Mouse (Mus musculus) 416B (cell line): ENCODE data around the gene Stip1.
A peak's percentile ranks its signal among the peaks of the same experiment; 100 is the strongest.
"Not testable (repeated sequence)": the region's sequence is repeated elsewhere in the genome, so short reads cannot be mapped to it uniquely, and the experiment has no call there.

ENCODE experiments used
- DNase-seq: peaks from one replicate; pipeline ENCODE4 v3.0.0; 2011; ENCODE audit warnings: low read depth

Stip1 gene

DNA sequence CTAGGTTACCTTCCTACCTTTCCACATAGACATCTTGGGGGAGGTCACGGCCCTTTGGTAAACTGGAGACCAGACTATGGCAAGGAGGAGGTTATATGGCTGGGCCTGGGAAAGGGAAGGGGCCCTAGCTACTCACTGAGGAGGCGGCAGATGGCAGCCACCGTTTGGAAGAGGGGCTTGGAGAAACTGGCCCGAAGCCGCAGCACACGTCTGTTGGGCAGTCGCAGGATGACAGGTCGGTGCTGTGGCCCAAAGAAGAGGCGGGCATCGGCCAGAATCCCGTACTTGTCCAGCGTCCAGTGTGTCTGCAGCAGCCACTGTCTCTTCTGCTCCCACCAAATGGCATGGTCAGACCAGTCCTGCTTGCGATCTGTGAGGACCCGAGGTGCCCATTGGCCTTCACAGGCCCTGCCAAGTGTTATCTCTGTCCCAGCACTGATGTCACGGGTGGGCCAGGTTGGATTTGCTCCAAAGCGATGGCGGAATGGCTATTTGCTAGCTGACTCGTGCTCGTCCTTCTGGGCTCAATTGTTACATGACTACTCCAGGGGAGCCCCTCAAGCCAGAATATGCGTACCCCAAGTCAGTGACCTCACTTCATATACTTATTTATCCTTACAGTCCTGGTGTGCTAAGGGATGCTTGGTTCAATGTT is 25.2 kb downstream of the Stip1 start:
- no peak for DNase-seq

- no peak for DNase-seq
These were observed 25.8 kb downstream of the Stip1 start for GRCm38 (mm10) chr19:7013984-7014383.

- DNase-seq = no peak
These were observed 27.3 kb downstream of the Stip1 start for GRCm38 (mm10) chr19:7012426-7012825.

DNA sequence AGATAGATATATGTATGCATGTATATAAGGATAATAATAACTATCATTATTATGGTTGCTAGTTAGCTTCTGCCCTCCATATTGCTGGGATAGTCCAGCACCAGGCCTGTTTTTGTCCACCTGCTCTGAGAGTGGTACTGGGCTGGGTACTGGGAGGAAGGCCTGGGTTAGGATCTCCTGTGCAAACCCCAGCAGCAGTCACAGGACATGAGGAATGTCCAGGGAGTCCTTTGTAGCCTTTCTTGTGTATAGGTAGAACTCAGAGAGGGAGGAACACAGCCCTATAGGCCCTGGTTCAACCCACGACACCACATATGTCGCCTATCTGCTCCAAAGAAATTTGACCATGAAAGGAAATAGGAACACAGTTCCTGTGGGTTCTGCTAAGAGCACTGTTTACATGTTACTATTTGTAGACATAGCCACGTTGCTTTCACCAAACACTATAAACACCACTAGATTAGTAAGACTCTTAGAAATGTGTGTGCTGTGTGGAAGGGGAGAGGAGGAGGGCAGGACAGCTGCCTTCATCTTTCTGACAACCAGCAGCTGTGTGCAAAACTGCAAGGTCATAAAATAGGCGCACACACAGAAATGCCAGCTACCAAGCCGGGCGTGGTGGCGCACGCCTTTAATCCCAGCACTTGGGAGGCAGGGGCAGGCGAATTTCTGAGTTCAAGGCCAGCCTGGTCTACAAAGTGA is 32.7 kb downstream of the Stip1 start:
- no peak for DNase-seq

DNA sequence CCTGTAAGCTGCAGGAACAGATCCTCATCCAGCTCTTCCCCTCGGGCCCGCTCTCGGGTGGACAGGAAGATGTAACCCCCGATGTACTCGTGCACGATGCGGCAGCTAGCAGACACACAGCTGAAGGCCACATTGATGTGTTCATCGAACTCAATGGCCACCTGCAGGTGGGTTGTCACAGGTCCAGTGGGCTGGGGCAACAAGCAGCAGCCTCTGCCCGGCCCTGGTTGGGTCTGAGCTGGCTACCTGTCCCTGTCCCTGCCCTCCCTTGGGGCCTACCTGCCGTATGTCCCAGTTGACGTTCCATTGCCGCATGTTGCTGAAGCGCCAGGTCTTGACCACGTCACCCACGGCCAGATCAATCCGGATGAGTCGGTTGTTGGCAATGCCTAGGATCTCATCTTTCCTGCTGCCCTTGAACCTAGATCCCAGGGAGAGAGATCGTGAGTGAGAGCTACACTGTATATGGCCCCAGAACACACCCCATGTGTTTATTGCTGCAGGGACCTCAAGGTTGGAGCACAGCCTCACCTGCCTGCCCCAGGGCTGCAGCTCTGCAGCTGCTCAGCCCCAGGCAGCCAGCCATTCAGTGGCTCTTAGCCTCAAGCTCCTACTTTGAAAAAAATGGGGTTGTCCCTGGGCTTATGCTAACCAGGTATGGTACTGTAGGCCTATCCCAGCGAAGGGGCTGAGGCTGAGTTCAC is 40.3 kb downstream of the Stip1 start:
- no peak for DNase-seq

- DNase-seq = no peak
These were observed 42.0 kb downstream of the Stip1 start for GRCm38 (mm10) chr19:6997721-6998290.

GRCm38 (mm10) chr19:6996006-6996405 is 43.8 kb downstream of the Stip1 start, which contains the start of the genes Nudt22 and Trpt1:
Gene Nudt22 (minus strand): TSS chr19:6996117.
Gene Trpt1 (plus strand): TSS chr19:6996131.
- peak; percentile 87 for DNase-seq

- DNase-seq = no peak
These were observed 44.3 kb downstream of the Stip1 start for GRCm38 (mm10) chr19:6995255-6995991.

GRCm38 (mm10) chr19:6994489-6994888 is 45.3 kb downstream of the Stip1 start:
- DNase-seq = no peak

- no peak for DNase-seq
These were observed 45.8 kb downstream of the Stip1 start for GRCm38 (mm10) chr19:6994002-6994401.

DNA sequence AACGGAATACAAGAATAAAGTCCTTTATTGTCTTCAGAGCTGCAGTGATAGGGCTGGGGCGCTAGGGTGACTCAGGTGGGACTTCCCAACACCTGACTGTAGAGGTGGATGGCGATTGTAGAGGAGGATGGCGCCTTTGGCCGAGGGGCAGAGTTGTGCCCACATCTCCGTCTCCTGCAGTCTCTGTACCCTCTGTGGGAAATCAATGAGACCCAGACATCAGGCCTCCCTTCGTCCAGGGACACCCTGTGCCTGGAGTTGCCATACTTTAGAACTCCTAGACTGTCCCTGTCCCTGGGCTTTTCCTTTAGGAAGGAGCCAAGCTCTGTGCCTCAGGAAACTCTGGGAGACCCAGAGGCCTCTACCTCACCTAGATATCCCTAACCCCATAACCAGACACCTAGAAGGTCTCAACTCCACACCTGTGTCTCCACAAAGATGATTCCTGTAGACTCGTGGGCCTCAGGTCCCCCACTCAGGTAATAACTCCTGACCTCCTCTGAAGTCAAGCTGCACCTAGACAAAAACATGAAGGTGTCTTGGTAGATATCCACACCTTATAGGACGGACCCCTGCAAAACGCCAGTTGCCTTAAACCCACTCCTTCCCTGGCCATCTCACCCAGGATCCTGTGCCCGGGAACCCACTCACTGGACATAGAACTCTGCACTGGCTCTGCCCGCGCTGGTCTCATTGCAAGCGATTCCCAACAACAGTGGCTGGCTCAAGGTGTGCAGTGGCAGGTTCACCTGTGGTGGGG is 46.6 kb downstream of the Stip1 start:
- DNase-seq = no peak

DNA sequence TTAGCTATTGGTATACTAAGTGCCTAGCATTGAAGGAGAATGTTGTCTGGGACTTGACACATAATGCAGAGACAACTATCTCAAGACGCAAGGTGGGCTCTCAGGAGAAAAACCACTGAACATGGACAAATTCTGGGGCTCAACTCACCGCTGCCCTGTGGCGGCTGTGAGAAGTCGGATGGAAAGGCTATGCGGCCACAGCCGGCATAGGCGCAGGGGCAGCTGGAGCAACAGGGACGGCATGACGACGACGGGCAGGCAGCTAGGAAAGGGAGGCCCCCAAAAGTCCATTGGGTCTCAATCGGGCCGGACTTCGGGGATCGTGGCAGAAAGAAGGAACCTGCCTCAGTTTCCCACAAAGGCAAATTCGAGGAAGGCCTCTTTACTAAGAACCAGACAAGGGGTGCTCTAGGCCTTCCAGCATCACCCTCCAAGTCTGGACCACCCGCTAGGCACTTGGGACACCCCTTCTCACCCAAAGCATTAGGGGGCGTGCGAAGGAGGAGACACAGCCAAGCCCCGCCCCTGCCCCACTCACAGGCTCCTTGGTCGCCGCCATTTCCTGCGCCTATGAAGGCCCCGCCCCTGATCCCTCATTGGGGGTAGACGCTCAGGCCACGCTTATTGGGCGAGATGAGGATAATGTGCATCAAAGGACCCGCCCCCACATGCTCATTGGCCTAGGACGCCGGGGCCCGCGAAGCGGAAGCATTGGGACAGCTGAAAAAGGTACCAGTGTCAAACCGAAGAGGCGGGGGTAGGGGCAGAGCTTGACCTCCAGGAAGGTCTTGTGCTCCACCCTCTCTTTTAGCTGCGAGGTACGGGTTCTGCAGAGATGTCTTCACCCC is 47.5 kb downstream of the Stip1 start, which contains the start of gene Dnajc4:
Gene Dnajc4, minus strand, starts transcription at position 562 of the 848 bp plus-strand sequence.
- peak; percentile 99 for DNase-seq

DNA sequence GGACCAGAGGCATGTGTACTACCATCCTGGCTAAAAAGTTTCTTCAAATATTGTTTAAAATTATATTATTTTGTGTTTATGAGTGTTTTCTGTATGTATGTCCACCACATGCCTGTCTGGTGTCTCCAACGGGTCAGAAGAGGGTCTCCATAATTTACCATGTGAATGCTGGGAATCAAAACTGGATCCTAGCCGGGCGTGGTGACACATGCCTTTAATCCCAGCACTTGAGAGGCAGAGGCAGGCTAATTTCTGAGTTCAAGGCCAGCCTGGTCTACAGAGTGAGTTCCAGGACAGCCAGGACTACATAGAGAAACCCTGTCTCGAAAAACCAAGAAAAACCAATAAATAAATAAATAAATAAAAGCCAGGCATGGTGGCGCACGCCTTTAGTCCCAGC is 48.6 kb downstream of the Stip1 start:
- DNase-seq = not testable (repeated sequence)

GRCm38 (mm10) chr19:6990712-6991111 is 49.1 kb downstream of the Stip1 start:
- DNase-seq = no peak

DNA sequence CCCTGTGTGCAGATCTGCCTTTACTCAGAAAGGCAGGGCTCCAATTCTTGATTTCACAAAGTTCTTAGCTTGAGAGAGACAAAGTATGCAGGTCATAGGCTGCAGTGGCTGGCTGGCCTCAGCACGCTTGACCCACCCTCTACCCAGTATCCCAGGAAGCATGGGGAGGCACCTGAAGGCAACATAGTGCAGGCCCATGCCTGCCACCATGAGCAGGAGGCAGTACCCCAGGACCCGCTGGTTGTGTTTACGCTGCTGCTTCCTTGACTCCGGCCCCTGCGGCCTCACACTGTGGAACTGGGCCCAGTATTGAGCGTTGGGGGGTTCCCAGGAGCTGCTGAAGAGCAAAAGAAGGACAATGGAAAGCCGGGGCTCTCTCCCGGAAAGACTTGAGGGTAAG is 50.5 kb downstream of the Stip1 start:
- no peak for DNase-seq

GRCm38 (mm10) chr19:6987904-6988285 is 51.9 kb downstream of the Stip1 start:
- no peak for DNase-seq

GRCm38 (mm10) chr19:6987061-6987903 is 52.5 kb downstream of the Stip1 start, which contains the start of gene Vegfb:
Gene Vegfb (minus strand): TSS chr19:6987651.
- peak; percentile 61 for DNase-seq

DNA sequence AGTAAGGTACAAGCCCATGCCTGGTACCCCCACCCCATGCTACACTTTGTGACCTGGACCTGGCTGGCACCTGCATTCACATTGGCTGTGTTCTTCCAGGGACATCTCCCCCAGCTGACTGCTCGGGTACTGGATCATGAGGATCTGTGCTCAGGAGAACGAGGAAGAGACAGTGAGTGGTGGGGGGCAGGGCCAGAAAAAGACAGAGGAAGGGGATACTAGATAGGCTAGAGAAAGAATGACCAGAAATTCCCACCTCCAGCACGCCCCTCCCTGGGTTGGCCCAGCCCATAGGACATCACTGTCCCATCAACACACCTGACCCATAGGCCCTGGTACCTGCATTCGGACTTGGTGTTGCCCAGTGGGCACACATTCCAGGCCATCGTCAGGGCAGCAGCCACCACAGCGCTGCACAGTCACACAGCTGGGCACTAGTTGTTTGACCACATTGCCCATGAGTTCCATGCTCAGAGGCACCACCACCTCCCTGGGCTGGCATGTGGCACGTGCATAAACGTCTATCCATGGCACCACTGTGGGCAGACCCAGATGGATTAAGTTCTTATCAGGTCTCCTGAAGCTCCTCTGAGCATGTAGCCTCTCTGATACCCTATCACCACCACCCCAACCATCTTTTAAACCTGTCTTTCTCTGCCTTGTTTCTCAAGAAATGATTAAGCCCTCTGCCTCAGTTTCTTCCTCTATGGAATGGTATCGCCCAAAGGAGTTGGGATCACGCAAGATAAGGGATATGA is 53.6 kb downstream of the Stip1 start:
- DNase-seq = no peak
